Comparison of ENCODE assay signal across 11 mouse cellular contexts in genomic region chr7:133117815-133118214, GRCm38 (mm10). TPM values are rescaled to one million over a fixed set of nuclear protein-coding genes. Genes with fewer than 3 reads are reported as not detected.
DNase-seq lines count a peak whose midpoint lies in the region; ATAC-seq and TF ChIP-seq lines count a peak whose summit lies in the region.
"Had no signal": no experiment of that assay in that cellular context is flagged by ENCODE, and none has a peak within 500 bp of the region (broad histone marks: within the 10 kb centered on the region; RNA-seq: fewer than 3 reads in every experiment).

No protein-coding gene starts in this region.

- H3K9me3 ChIP-seq in heart, embryonic 12.5 days (replicated peaks): no peaks in the 10 kb centered on the region
- no peaks in the 10 kb centered on the region for H3K9me3 ChIP-seq in midbrain, embryonic 10.5 days (replicated peaks)
- H3K9me3 ChIP-seq in midbrain, postnatal 0 days (ENCODE audit: low read length): no peaks in the 10 kb centered on the region
- H3K9me3 ChIP-seq in embryonic facial prominence, embryonic 13.5 days: no peaks in the 10 kb centered on the region
- H3K9me3 ChIP-seq in stomach, embryonic 15.5 days: no peaks in the 10 kb centered on the region

- peak overlapping the region; percentile 45 for H3K9ac ChIP-seq in heart, embryonic 12.5 days
- H3K9ac ChIP-seq in midbrain, postnatal 0 days (replicated peaks; ENCODE audit: low read length, poor library complexity, severe bottlenecking): no peak overlapping the region
- no peak overlapping the region for H3K9ac ChIP-seq in embryonic facial prominence, embryonic 13.5 days
- no peak overlapping the region for H3K9ac ChIP-seq in stomach, embryonic 15.5 days

- no peaks in the 10 kb centered on the region for H3K27me3 ChIP-seq in heart, embryonic 12.5 days (replicated peaks)
- H3K27me3 ChIP-seq in midbrain, embryonic 10.5 days (ENCODE audit: low read depth, poor library complexity, severe bottlenecking): no peaks in the 10 kb centered on the region
- H3K27me3 ChIP-seq in midbrain, postnatal 0 days (ENCODE audit: insufficient read depth, low read length): no peaks in the 10 kb centered on the region
- H3K27me3 ChIP-seq in embryonic facial prominence, embryonic 13.5 days: no peaks in the 10 kb centered on the region
- no peaks in the 10 kb centered on the region for H3K27me3 ChIP-seq in stomach, embryonic 15.5 days (replicated peaks)

- intact Hi-C loops in heart, postnatal 14 days (cut with DNase I): loop anchor here (2.0 kb wide), 1 partner anchor 15 kb away; no protein-coding TSS in a partner anchor

- no peaks in the 10 kb centered on the region for H3K36me3 ChIP-seq in heart, embryonic 12.5 days
- H3K36me3 ChIP-seq in midbrain, embryonic 10.5 days: 0 out of 2 replicates have a peak, but pooled peaks cover 2% of the 10 kb centered on the region
- H3K36me3 ChIP-seq in midbrain, postnatal 0 days (ENCODE audit: insufficient read depth, low read length): no peaks in the 10 kb centered on the region
- no peaks in the 10 kb centered on the region; the same call in 1 of the 2 replicates for H3K36me3 ChIP-seq in embryonic facial prominence, embryonic 13.5 days
- H3K36me3 ChIP-seq in stomach, embryonic 15.5 days: no peaks in the 10 kb centered on the region

- peak overlapping the region; percentile 13; the same call in 1 of the 2 replicates for H3K4me2 ChIP-seq in heart, embryonic 12.5 days
- no peak overlapping the region for H3K4me2 ChIP-seq in midbrain, postnatal 0 days (ENCODE audit: low read depth, low read length, poor library complexity, severe bottlenecking)
- peak overlapping the region; percentile 16; the same call in 1 of the 2 replicates for H3K4me2 ChIP-seq in embryonic facial prominence, embryonic 13.5 days
- no peak overlapping the region for H3K4me2 ChIP-seq in stomach, embryonic 15.5 days

- DNase-seq in heart, postnatal 14 days: no peak
- no peak for DNase-seq in midbrain, embryonic 10.5 days (ENCODE audit: low spot score)
- DNase-seq in midbrain, postnatal 0 days (ENCODE audit: low spot score): no peak
- DNase-seq in yolk sac, embryonic 10.5 days (ENCODE audit: low spot score): no peak
- DNase-seq: left cerebral cortex, postnatal 4 days; lung, postnatal 14 days; right cerebral cortex, postnatal 4 days had no signal

- peaks cover 66% of the 10 kb centered on the region for H3K4me1 ChIP-seq in heart, embryonic 12.5 days (replicated peaks)
- H3K4me1 ChIP-seq in midbrain, embryonic 10.5 days: peaks cover 83% of the 10 kb centered on the region
- peaks cover 11% of the 10 kb centered on the region; the same call in 1 of the 2 replicates for H3K4me1 ChIP-seq in midbrain, postnatal 0 days (ENCODE audit: insufficient read depth, low read length)
- H3K4me1 ChIP-seq in embryonic facial prominence, embryonic 13.5 days: peaks cover 73% of the 10 kb centered on the region
- H3K4me1 ChIP-seq in stomach, embryonic 15.5 days: peaks cover 58% of the 10 kb centered on the region

- peak overlapping the region; percentile 80 for H3K27ac ChIP-seq in heart, embryonic 12.5 days (ENCODE audit: poor library complexity, severe bottlenecking)
- H3K27ac ChIP-seq in midbrain, embryonic 10.5 days (replicated peaks): peak overlapping the region; percentile 65
- H3K27ac ChIP-seq in midbrain, postnatal 0 days (ENCODE audit: low read depth, low read length): no peak overlapping the region
- no peak overlapping the region for H3K27ac ChIP-seq in embryonic facial prominence, embryonic 13.5 days
- 0 out of 2 replicates have a peak overlapping the region, but pooled peaks have one; percentile 11 for H3K27ac ChIP-seq in stomach, embryonic 15.5 days

- H3K4me3 ChIP-seq in heart, embryonic 12.5 days: no peak overlapping the region
- peak overlapping the region; percentile 24; the same call in 1 of the 2 replicates for H3K4me3 ChIP-seq in midbrain, embryonic 10.5 days
- no peak overlapping the region for H3K4me3 ChIP-seq in midbrain, postnatal 0 days (ENCODE audit: low read depth, low read length)
- no peak overlapping the region for H3K4me3 ChIP-seq in embryonic facial prominence, embryonic 13.5 days
- no peak overlapping the region for H3K4me3 ChIP-seq in stomach, embryonic 15.5 days (replicated peaks)

- WGBS in heart, embryonic 12.5 days: 27% methylated on average over 2 of the region's 2 CpGs
- 17% methylated on average over 2 of the region's 2 CpGs for WGBS in midbrain, embryonic 10.5 days
- 34% methylated on average over 2 of the region's 2 CpGs for WGBS in midbrain, postnatal 0 days
- WGBS in embryonic facial prominence, embryonic 13.5 days: 32% methylated on average over 2 of the region's 2 CpGs
- 41% methylated on average over 2 of the region's 2 CpGs for WGBS in stomach, embryonic 15.5 days

- TF ChIP-seq CTCF in midbrain, postnatal 0 days (IDR thresholded peaks at IDR 0.05): no peak

- no peak for ATAC-seq in heart, embryonic 12.5 days (ENCODE audit: insufficient number of reproducible peaks, low FRiP score)
- no peak for ATAC-seq in midbrain, postnatal 0 days (ENCODE audit: low FRiP score)
- no peak for ATAC-seq in embryonic facial prominence, embryonic 13.5 days (ENCODE audit: insufficient number of reproducible peaks, insufficient read depth, low FRiP score, low TSS enrichment, low read depth)
- ATAC-seq in stomach, embryonic 15.5 days (ENCODE audit: insufficient read depth, low FRiP score, low read depth): no peak

RNA-seq across cellular contexts. Expression of gene Fgfr2, which starts 5.3 kb away (rescaled TPM):
- 33.6 and 34.1 TPM in 2 replicates for polyA plus RNA-seq in heart, embryonic 12.5 days (2016; fragmentation: Nextera tagmentation; extraction: Ambion mirVana)
- 1 to 10 TPM; 2.1 to 3.9 TPM for total RNA-seq in heart, postnatal 14 days (2021)
- 97.0 and 99.3 TPM in 2 replicates for polyA plus RNA-seq in midbrain, embryonic 10.5 days (2016; fragmentation: Nextera tagmentation; extraction: Ambion mirVana)
- 32.6 and 37.2 TPM in 2 replicates for total RNA-seq in midbrain, postnatal 0 days (2014; rRNA removed)
- 10.7 and 12.1 TPM in 2 replicates for polyA plus RNA-seq in midbrain, postnatal 0 days (2015; fragmentation: Nextera tagmentation; extraction: Ambion mirVana)
- polyA plus RNA-seq in embryonic facial prominence, embryonic 13.5 days (2015; fragmentation: Nextera tagmentation; extraction: Ambion mirVana): 174 and 195 TPM in 2 replicates
- 96.7 and 104 TPM in 2 replicates for polyA plus RNA-seq in stomach, embryonic 15.5 days (2015; fragmentation: Nextera tagmentation; extraction: Ambion mirVana)
- total RNA-seq: neutrophil, adult 5-6 weeks had no signal

RNA-seq across cellular contexts. Expression of gene Ctbp2, which starts 6.3 kb away (rescaled TPM):
- 60.6 and 66.2 TPM in 2 replicates for polyA plus RNA-seq in heart, embryonic 12.5 days (2016; fragmentation: Nextera tagmentation; extraction: Ambion mirVana)
- total RNA-seq in heart, postnatal 14 days (2021): 10 to 100 TPM; 35.8 to 35.9 TPM
- 113 and 118 TPM in 2 replicates for polyA plus RNA-seq in midbrain, embryonic 10.5 days (2016; fragmentation: Nextera tagmentation; extraction: Ambion mirVana)
- 58.6 and 64.8 TPM in 2 replicates for total RNA-seq in midbrain, postnatal 0 days (2014; rRNA removed)
- polyA plus RNA-seq in midbrain, postnatal 0 days (2015; fragmentation: Nextera tagmentation; extraction: Ambion mirVana): 25.9 and 29.1 TPM in 2 replicates
- polyA plus RNA-seq in embryonic facial prominence, embryonic 13.5 days (2015; fragmentation: Nextera tagmentation; extraction: Ambion mirVana): 93.4 and 107 TPM in 2 replicates
- polyA plus RNA-seq in stomach, embryonic 15.5 days (2015; fragmentation: Nextera tagmentation; extraction: Ambion mirVana): 87.8 and 91.4 TPM in 2 replicates

Comparison
In these comparisons a context has a peak if more than half of its experiments do, and no peak if none do; other contexts are left out.
1. H3K27ac ChIP-seq: peak in heart, embryonic 12.5 days (single experiment), midbrain, embryonic 10.5 days (single experiment) and stomach, embryonic 15.5 days (single experiment); none in midbrain, postnatal 0 days (single experiment) and embryonic facial prominence, embryonic 13.5 days (single experiment).
2. H3K4me2 ChIP-seq: peak in heart, embryonic 12.5 days (single experiment) and embryonic facial prominence, embryonic 13.5 days (single experiment); none in midbrain, postnatal 0 days (single experiment) and stomach, embryonic 15.5 days (single experiment).